Mouse (Mus musculus): ENCODE results near the gene Nln.

DNA sequence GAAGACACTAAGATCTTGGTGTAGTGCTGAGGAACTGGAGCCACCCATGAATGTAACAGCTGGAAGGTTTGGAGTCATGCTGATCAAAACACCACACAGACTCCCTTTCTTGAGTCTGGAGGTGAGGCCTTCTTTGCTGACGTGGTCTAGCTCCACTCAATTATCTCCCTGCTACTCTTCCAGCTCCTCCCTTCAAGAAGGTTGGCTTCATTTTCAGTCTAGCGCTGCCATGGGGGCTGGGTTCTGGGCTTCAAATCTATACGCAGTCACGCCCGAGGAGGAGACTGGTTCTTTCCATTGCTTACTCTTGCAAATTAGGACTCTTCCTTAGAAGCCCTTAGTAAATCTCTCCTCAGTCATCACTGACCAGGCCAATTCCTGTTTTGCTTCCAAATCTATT, 98.1 kb downstream of the Nln start:
- TF ChIP-seq CTCF (IDR thresholded peaks at IDR 0.05; ENCODE audit: low read depth), result no peak
- no peak for TF ChIP-seq EP300 (IDR thresholded peaks at IDR 0.05; ENCODE audit: low read depth)
